Mouse (Mus musculus): ENCODE measurements around the gene Brd4. TPM values are rescaled to one million over a fixed set of nuclear protein-coding genes. Genes with fewer than 3 reads are reported as not detected.

The Brd4 gene
- polyA plus RNA-seq, 1 experiment from 2014 or later: 28.6 TPM

- ATAC-seq (ENCODE audit: low FRiP score, low TSS enrichment) (no peak), DNase-seq (ENCODE audit: low spot score) (no peak)
- H3K4me2 ChIP-seq (replicated peaks; ENCODE audit: low read depth): no peak overlapping the region
- 77% methylated on average over 13 of the region's 13 CpGs for WGBS
- no peaks in the 10 kb centered on the region; the same call in 1 of the 2 replicates for H3K4me1 ChIP-seq (replicated peaks; ENCODE audit: control insufficient read depth, insufficient read depth)
- H3K9me3 ChIP-seq (ENCODE audit: control insufficient read depth, low read length): no peaks in the 10 kb centered on the region
- H3K9ac ChIP-seq (ENCODE audit: low read length): no peak overlapping the region
- H3K27me3 ChIP-seq (ENCODE audit: control insufficient read depth, insufficient read depth, low read length): no peaks in the 10 kb centered on the region
- TF ChIP-seq CTCF (IDR thresholded peaks at IDR 0.05; ENCODE audit: low read depth) (no peak), EP300 (optimal IDR thresholded peaks at IDR 0.05) (no peak)
- no peak overlapping the region for H3K4me3 ChIP-seq (ENCODE audit: low read depth, low read length)
- no peaks in the 10 kb centered on the region for H3K36me3 ChIP-seq (ENCODE audit: control insufficient read depth, insufficient read depth, low read length)
- no peak overlapping the region for H3K27ac ChIP-seq (replicated peaks)
Observed at GRCm38 (mm10) chr17:32158841-32159240, 125.7 kb downstream of the Brd4 start.

- Histone ChIP-seq H3K36me3 (ENCODE audit: control insufficient read depth, insufficient read depth, low read length) (peaks cover 8% of the 10 kb centered on the region; the same call in 1 of the 2 replicates), H3K4me3 (ENCODE audit: low read depth, low read length) (no peak overlapping the region), H3K9ac (ENCODE audit: low read length) (no peak overlapping the region), H3K9me3 (ENCODE audit: control insufficient read depth, low read length) (no peaks in the 10 kb centered on the region), H3K4me2 (replicated peaks; ENCODE audit: low read depth) (no peak overlapping the region), H3K4me1 (replicated peaks; ENCODE audit: control insufficient read depth, insufficient read depth) (no peaks in the 10 kb centered on the region), H3K27ac (replicated peaks) (no peak overlapping the region), H3K27me3 (ENCODE audit: control insufficient read depth, insufficient read depth, low read length) (no peaks in the 10 kb centered on the region)
- WGBS: 91% methylated on average over 8 of the region's 8 CpGs
- ATAC-seq (ENCODE audit: low FRiP score, low TSS enrichment) (peak; percentile 18; the same call in 1 of the 2 replicates), DNase-seq (ENCODE audit: low spot score) (no peak)
- no peak for TF ChIP-seq CTCF (IDR thresholded peaks at IDR 0.05; ENCODE audit: low read depth)
- TF ChIP-seq EP300 (optimal IDR thresholded peaks at IDR 0.05): no peak
Observed at GRCm38 (mm10) chr17:32146718-32147117, 137.8 kb downstream of the Brd4 start.

Other genes with a start within 250 kb of the Brd4 start
- gene Rrp1b, start 248.6 kb downstream of the Brd4 start, polyA plus RNA-seq (2015; fragmentation: Nextera tagmentation; extraction: Ambion mirVana): 18.6 and 19.2 TPM in 2 replicates
- gene Hsf2bp, start 248.4 kb downstream of the Brd4 start, polyA plus RNA-seq (2015; fragmentation: Nextera tagmentation; extraction: Ambion mirVana): 0.41 and 0.52 TPM in 2 replicates
- gene Notch3, start 117.9 kb downstream of the Brd4 start, polyA plus RNA-seq (2015; fragmentation: Nextera tagmentation; extraction: Ambion mirVana): 3.9 and 4.0 TPM in 2 replicates
- gene Ephx3, start 95.2 kb downstream of the Brd4 start, polyA plus RNA-seq (2015; fragmentation: Nextera tagmentation; extraction: Ambion mirVana): 45.6 and 48.8 TPM in 2 replicates
- gene Akap8, start 36.5 kb upstream of the Brd4 start, polyA plus RNA-seq (2015; fragmentation: Nextera tagmentation; extraction: Ambion mirVana): 30.3 and 31.0 TPM in 2 replicates
- gene Akap8l, start 65.9 kb upstream of the Brd4 start, polyA plus RNA-seq (2015; fragmentation: Nextera tagmentation; extraction: Ambion mirVana): 25.2 and 31.7 TPM in 2 replicates
- 9.6 and 13.4 TPM in 2 replicates for gene Wiz, start 104.7 kb upstream of the Brd4 start, polyA plus RNA-seq (2015; fragmentation: Nextera tagmentation; extraction: Ambion mirVana)
- 0.56 and 0.63 TPM in 2 replicates for gene Rasal3, start 118.9 kb upstream of the Brd4 start, polyA plus RNA-seq (2015; fragmentation: Nextera tagmentation; extraction: Ambion mirVana)
- gene Pglyrp2, start 139.4 kb upstream of the Brd4 start, polyA plus RNA-seq (2015; fragmentation: Nextera tagmentation; extraction: Ambion mirVana): 0.10 and 0.16 TPM in 2 replicates
- 56.5 and 57.9 TPM in 2 replicates for gene Cyp4f39, start 168.0 kb upstream of the Brd4 start, polyA plus RNA-seq (2015; fragmentation: Nextera tagmentation; extraction: Ambion mirVana)
- gene Cyp4f17, start 221.3 kb upstream of the Brd4 start, polyA plus RNA-seq (2015; fragmentation: Nextera tagmentation; extraction: Ambion mirVana): 3.5 and 3.8 TPM in 2 replicates